Mouse (Mus musculus) kidney, postnatal 0 days (tissue): Measurements from ENCODE around the gene Llph. TPM values are rescaled to one million over a fixed set of nuclear protein-coding genes. Genes with fewer than 3 reads are reported as not detected.

Experiments used
- ATAC-seq: fragments of 200-750 bp; cut with Nextera tagmentation; replicated peaks from 2 replicates; pipeline ENCODE4 v1.8.0; 2017; ENCODE audit warnings: low read depth, moderate number of reproducible peaks, moderate TSS enrichment, moderate library complexity; ENCODE audit not compliant: low FRiP score
- DNase-seq: peaks from one replicate; pipeline ENCODE4 v3.0.0-alpha.2; 2016; ENCODE audit warnings: low spot score
- H3K27ac ChIP-seq: fragments of 300-500 bp; sonication (generic); 2 replicates; pipeline ENCODE4 v1.5.1; 2014; ENCODE audit warnings: mild to moderate bottlenecking
- H3K27me3 ChIP-seq: fragments of 300-500 bp; sonication (generic); 2 replicates; pipeline ENCODE4 v1.6.1; 2014; ENCODE audit warnings: low read length, mixed read lengths; ENCODE audit not compliant: insufficient read depth
- H3K36me3 ChIP-seq: fragments of 300-500 bp; sonication (generic); 2 replicates; pipeline ENCODE4 v1.6.1; 2014; ENCODE audit warnings: low read length, mixed read lengths; ENCODE audit not compliant: insufficient read depth
- H3K4me1 ChIP-seq: fragments of 300-500 bp; sonication (generic); replicated peaks from 2 replicates; pipeline ENCODE4 v1.6.1; 2014; ENCODE audit warnings: antibody characterized with exemption, low read length, mixed read lengths; ENCODE audit not compliant: insufficient read depth
- H3K4me2 ChIP-seq: fragments of 300-500 bp; sonication (generic); 2 replicates; pipeline ENCODE4 v1.6.1; 2014; ENCODE audit warnings: mild to moderate bottlenecking, low read length, moderate library complexity, mixed read lengths
- H3K4me3 ChIP-seq: fragments of 300-500 bp; sonication (generic); replicated peaks from 2 replicates; pipeline ENCODE4 v1.5.1; 2014; ENCODE audit warnings: low read depth, low read length
- H3K9ac ChIP-seq: fragments of 300-500 bp; sonication (generic); 2 replicates; pipeline ENCODE4 v1.6.1; 2014; ENCODE audit warnings: low read depth, low read length
- H3K9me3 ChIP-seq: fragments of 300-500 bp; sonication (generic); replicated peaks from 2 replicates; pipeline ENCODE4 v1.6.1; 2016; ENCODE audit warnings: low read length, inconsistent platforms, mixed read lengths
- CTCF ChIP-seq: IDR thresholded peaks from 2 replicates; pipeline ENCODE4 v1.5.1; 2016; ENCODE audit warnings: antibody characterized with exemption, low read depth, mild to moderate bottlenecking, moderate library complexity
- WGBS: fragments of 180-500 bp; shearing (Covaris S2); extraction: QIAGEN DNeasy Blood & Tissue Kit; methylation state at CpG from one replicate; pipeline ENCODE4 v1.1.7; 2014; 5-methylcytosine and 5-hydroxymethylcytosine counted together
- polyA plus RNA-seq: library from polyadenylated mRNA; unstranded; fragments of >200 nt; fragmentation: Nextera tagmentation; extraction: Ambion mirVana; gene quantifications from 2 replicates; pipeline ENCODE4 v1.2.1, GENCODE M21; 2015

Llph gene
- polyA plus RNA-seq, 1 experiment from 2014 or later, result 54.3 TPM

DNA sequence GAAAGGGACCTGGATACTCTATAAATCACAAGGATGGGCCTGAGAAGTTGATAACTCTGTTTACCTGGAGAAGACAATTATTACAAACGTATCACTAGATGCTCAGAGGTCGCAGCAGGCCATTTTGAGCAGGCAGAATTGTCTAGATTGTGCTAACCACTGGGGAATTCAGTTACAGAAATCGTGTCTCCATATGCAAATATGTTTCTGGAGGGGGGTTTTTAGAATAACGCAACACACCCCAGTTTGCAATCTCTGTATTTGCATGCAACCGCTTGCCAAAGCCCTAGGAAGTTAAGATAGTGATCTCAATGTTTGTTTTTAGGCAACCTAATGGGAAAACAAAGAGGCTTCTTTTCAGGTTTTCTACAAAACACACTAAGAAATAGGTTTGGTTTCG lies 35.7 kb upstream of the Llph start:
- no peak for DNase-seq
- Histone ChIP-seq H3K4me1 (no peaks in the 10 kb centered on the region), H3K27me3 (no peaks in the 10 kb centered on the region), H3K27ac (no peak overlapping the region), H3K4me2 (no peak overlapping the region), H3K4me3 (no peak overlapping the region), H3K9me3 (0 out of 2 replicates have a peak, but pooled peaks cover under 1% of the 10 kb centered on the region), H3K36me3 (no peaks in the 10 kb centered on the region), H3K9ac (no peak overlapping the region)
- no peak for ATAC-seq
- 91% methylated on average over 6 of the region's 6 CpGs for WGBS
- TF ChIP-seq CTCF, result no peak

DNA sequence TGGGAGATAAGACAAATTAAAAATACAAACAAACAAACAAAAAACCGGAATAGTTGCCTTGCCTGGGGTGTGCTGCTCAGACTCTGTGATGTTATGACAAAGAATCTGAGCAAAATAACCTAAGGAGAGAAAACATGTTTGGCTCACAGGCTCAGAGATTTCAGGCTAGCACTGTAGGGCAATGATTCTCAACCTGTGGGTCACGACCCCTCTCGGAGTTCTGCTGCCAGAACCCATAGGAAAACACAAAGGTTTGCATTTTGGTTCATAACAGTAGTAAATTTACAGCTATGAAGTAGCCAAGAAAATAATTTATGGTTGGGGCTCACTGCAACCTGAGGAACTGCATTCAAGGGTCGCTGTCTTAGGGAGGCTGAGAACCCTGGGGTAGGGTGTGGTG lies 34.6 kb upstream of the Llph start:
- Histone ChIP-seq H3K4me1 (no peaks in the 10 kb centered on the region), H3K9ac (no peak overlapping the region), H3K27me3 (no peaks in the 10 kb centered on the region), H3K4me2 (no peak overlapping the region), H3K27ac (no peak overlapping the region), H3K36me3 (no peaks in the 10 kb centered on the region), H3K9me3 (no peaks in the 10 kb centered on the region), H3K4me3 (no peak overlapping the region)
- DNase-seq (no peak), ATAC-seq (no peak)
- WGBS, result 72% methylated on average over 4 of the region's 4 CpGs
- TF ChIP-seq CTCF, result no peak

DNA sequence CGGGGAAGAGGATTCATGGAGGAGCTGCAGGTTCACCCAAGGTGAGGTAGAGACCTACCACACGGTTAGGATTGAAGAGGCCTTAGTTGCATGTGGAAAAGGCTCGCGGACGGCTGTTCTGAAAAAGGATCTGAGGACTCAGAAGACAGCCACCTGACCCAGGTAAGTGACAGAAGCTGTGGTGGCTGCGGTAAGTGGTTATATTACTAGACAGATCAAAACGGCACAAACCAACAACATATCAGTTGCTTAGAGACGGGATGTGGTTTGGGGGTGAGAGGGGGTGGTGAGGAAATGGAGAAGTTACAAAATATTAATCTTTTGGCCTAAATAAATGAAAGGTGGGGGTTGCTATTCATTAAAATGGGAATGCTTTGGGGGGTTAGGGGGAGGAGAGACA lies 33.6 kb upstream of the Llph start:
- no peak overlapping the region for H3K9ac ChIP-seq
- H3K4me3 ChIP-seq, result no peak overlapping the region
- no peak for ATAC-seq
- WGBS, result 94% methylated on average over 8 of the region's 8 CpGs
- no peak overlapping the region for H3K27ac ChIP-seq
- H3K27me3 ChIP-seq, result no peaks in the 10 kb centered on the region
- DNase-seq, result no peak
- no peaks in the 10 kb centered on the region for H3K4me1 ChIP-seq
- H3K36me3 ChIP-seq, result no peaks in the 10 kb centered on the region
- H3K9me3 ChIP-seq, result no peaks in the 10 kb centered on the region
- no peak for TF ChIP-seq CTCF
- H3K4me2 ChIP-seq, result no peak overlapping the region

DNA sequence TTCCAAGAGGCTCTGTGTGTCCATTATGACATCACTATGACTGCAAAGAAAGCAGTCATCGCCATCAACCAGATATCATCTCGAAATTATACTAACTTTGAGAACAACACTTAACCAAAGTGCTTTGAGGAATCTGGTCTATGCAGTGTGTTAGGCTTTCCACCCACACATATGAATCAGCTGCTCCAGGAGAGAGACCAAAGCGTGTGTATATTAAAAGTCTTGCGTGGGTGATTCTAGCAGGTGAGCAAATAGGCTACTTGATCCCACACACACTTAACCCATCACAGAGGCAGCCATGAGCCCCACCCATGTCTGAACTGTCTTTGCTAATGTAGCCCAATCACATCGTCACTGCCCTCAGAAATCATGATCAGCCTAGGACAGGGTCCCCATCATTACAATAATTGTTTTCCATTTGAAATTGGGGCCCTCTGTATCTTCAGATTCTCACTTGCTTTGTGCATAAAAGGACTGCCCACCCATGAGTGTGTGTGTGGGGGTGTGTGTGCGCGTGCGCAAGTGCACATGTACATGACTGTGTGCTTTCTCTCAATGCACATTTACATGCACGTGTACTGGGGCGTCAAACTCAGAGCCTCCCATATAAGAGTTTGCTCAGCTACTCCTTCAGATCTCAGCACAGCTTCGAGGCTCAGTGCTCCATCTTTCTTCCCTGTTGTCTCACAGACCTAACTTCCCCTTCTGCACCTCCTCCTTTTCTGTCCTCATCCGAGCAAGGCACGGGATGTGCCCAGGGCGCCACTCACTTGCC lies 29.6 kb upstream of the Llph start:
- WGBS, result 75% methylated on average over 14 of the region's 14 CpGs
- no peak for ATAC-seq
- H3K9ac ChIP-seq, result no peak overlapping the region
- no peaks in the 10 kb centered on the region for H3K4me1 ChIP-seq
- no peak overlapping the region for H3K4me3 ChIP-seq
- H3K27me3 ChIP-seq, result no peaks in the 10 kb centered on the region
- DNase-seq, result no peak
- H3K27ac ChIP-seq, result no peak overlapping the region
- TF ChIP-seq CTCF, result no peak
- H3K9me3 ChIP-seq, result no peaks in the 10 kb centered on the region
- H3K36me3 ChIP-seq, result no peaks in the 10 kb centered on the region
- H3K4me2 ChIP-seq, result no peak overlapping the region

DNA sequence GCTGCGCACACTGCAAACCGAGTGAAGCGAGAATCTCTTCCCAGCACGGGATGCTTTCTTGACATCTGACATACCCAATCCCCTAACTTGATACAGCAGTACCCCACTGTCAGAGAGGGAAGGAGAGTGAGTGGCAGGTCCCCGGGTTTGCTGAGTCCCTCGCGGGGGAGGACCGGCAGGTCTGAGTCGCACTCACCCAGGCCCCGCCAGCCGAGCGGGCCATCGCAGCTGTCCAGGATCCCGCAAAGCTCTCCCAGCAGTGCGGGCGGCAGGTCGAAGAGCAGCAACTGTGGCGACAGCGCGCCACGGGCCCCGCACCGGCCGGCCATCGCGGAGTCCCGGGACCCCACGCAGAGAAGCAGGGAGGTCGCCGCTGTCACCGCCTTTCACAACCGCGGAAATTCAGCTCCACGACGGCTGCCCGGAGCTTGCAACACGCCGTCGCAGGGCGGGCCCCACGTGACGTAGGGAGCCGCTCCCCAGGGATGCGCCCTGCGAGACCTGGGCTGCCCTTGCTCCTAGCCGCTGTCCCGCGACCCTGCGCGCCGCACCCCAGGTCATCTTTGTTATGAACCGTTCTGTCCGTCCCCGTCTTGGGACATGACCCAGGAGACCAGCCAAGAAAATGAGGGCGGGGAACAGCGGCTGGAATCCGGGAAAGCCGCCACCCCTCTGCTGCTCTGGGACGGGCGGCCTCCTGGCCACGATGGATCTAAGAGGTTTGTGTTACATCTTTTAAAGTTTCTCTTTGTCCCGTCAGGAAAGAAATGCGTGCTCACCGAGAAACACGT lies 25.5 kb upstream of the Llph start, which contains the start of gene Tmbim4:
Tmbim4 (plus strand) TSS at position 460 of the 791 bp plus-strand sequence.
- TF ChIP-seq CTCF, result no peak
- Histone ChIP-seq H3K4me1 (no peaks in the 10 kb centered on the region), H3K27ac (peak within 1 kb of the TSS; percentile 31; the same call in 1 of the 2 replicates), H3K9ac (peak within 1 kb of the TSS; percentile 59; the same call in 1 of the 2 replicates), H3K4me2 (peak within 1 kb of the TSS; percentile 84), H3K36me3 (no peaks in the 10 kb centered on the region), H3K27me3 (no peaks in the 10 kb centered on the region), H3K9me3 (no peaks in the 10 kb centered on the region), H3K4me3 (peak within 1 kb of the TSS; percentile 61)
- DNase-seq (peak; percentile 66), ATAC-seq (peak; percentile 75)
- WGBS, result 1% methylated on average over 62 of the region's 65 CpGs

DNA sequence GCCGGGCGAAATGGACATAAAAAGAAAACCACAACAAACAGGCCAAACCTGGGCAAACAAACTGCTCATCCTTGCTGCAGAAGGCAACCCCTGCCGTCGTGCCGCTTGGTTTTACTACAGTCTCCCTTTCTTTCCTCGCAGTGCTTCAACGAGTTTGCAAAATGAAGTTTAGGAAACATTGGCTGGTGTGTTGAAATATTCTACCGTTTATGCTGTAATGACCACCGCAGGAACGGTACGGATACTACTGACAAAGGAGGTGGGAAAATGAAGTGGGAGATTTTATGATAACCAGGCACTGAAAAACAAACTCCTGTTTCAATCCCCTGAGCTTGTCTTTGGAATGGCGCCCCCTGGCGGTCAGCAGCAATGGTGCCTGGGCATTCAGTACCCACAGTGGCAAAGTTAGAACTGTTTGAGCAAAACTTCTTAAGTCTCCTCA lies 24.9 kb upstream of the Llph start, which contains the start of gene Irak3:
Irak3 (minus strand) TSS at position 170 of the 442 bp plus-strand sequence.
- H3K9me3 ChIP-seq, result no peaks in the 10 kb centered on the region
- peak; percentile 99 for TF ChIP-seq CTCF
- H3K27ac ChIP-seq, result peak within 1 kb of the TSS; percentile 31; the same call in 1 of the 2 replicates
- peak within 1 kb of the TSS; percentile 59; the same call in 1 of the 2 replicates for H3K9ac ChIP-seq
- peak within 1 kb of the TSS; percentile 61 for H3K4me3 ChIP-seq
- under 1% methylated on average over 13 of the region's 13 CpGs for WGBS
- peak; percentile 48; the same call in 1 of the 2 replicates for ATAC-seq
- peak; percentile 91 for DNase-seq
- H3K4me2 ChIP-seq, result peak within 1 kb of the TSS; percentile 84
- no peaks in the 10 kb centered on the region for H3K4me1 ChIP-seq
- H3K36me3 ChIP-seq, result no peaks in the 10 kb centered on the region
- no peaks in the 10 kb centered on the region for H3K27me3 ChIP-seq
